Mouse (Mus musculus) CH12.LX (cell line): ENCODE data around the gene Tmem200c.

ENCODE experiments used
- HCFC1 ChIP-seq: IDR thresholded peaks from 2 replicates; pipeline ENCODE4 v1.6.1; 2012; ENCODE audit warnings: low read depth, mild to moderate bottlenecking, inconsistent platforms, low read length, improper control_type of control experiment
- MXI1 ChIP-seq: IDR thresholded peaks from 2 replicates; pipeline ENCODE4 v1.6.1; 2011; ENCODE audit warnings: mild to moderate bottlenecking, low read depth, low read length, improper control_type of control experiment
- POLR2A ChIP-seq: IDR thresholded peaks from 2 replicates; pipeline ENCODE4 v1.6.1; 2011; ENCODE audit warnings: low read depth, mild to moderate bottlenecking, improper control_type of control experiment, low read length

DNA sequence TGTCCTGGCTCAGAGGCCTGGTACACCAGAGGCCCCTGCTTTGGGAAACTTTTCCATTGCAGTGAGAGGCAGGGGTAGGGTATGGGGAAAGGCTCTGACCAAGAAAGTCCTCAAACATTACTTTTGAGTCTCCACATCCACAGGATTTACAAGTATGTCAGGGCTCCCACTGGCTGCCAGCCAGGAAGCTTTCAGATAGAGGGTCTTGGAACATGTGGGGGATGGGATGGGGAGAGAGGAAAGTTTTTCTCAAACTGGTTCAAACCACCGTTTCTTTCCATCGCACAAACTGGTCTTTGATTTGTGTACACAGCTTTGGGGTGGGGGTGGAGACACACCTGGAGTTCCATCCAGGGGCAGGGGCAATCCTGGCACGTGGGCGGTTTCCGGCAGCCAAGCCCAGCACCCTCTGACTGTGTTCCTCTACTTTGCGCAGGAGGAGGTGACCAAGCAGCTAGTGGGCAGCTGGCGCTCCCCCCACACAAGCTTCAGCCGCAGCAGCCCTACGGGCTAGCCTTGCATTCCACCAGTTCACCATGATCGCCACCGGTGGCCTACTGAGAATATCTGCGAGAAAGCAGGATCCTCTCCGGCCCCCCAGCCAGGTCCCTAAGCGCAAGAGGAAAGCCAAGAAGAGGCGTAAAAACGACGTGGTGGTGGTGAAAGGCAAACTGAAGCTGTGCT is 13.6 kb downstream of the Tmem200c start:
- TF ChIP-seq HCFC1 (no peak), POLR2A (no peak), MXI1 (no peak)
